Mouse (Mus musculus): ENCODE measurements around the gene Cbx6. TPM values are rescaled to one million over a fixed set of nuclear protein-coding genes. Genes with fewer than 3 reads are reported as not detected.

The Cbx6 gene
- polyA plus RNA-seq, 1 experiment, result 68.3 TPM

GRCm38 (mm10) chr15:79828366-79829035 lies 6.0 kb downstream of the Cbx6 start:
- TF ChIP-seq MYOG (IDR thresholded peaks at IDR 0.05; ENCODE audit: control insufficient read depth, extremely low read depth, insufficient read length), result no peak
- TF ChIP-seq CTCF (IDR thresholded peaks at IDR 0.05; ENCODE audit: control insufficient read depth, insufficient read depth, insufficient read length), result peak; percentile 43
- TF ChIP-seq USF1 (IDR thresholded peaks at IDR 0.05; ENCODE audit: low read depth), result no peak
- no peak for TF ChIP-seq CEBPB (IDR thresholded peaks at IDR 0.05; ENCODE audit: low read depth)
- no peak for TF ChIP-seq MAX (IDR thresholded peaks at IDR 0.05)
- Histone ChIP-seq H3K4me3 (ENCODE audit: insufficient read depth, poor library complexity, severe bottlenecking) (no peak overlapping the region), H3K36me3 (ENCODE audit: control insufficient read depth, insufficient read depth) (peaks cover 48% of the 10 kb centered on the region), H3ac (ENCODE audit: control insufficient read depth, insufficient read length, low read depth) (no peak overlapping the region), H3K27me3 (ENCODE audit: control insufficient read depth, insufficient read depth, insufficient read length) (no peaks in the 10 kb centered on the region), H3K79me3 (ENCODE audit: low read depth) (peaks cover 10% of the 10 kb centered on the region), H3K79me2 (ENCODE audit: control insufficient read depth, insufficient read depth) (peaks cover 40% of the 10 kb centered on the region)

- TF ChIP-seq MYOD1 (IDR thresholded peaks at IDR 0.05; ENCODE audit: control insufficient read depth, insufficient read length, low read depth) (no peak), USF1 (IDR thresholded peaks at IDR 0.05; ENCODE audit: low read depth) (no peak)
- Histone ChIP-seq H3K27me3 (ENCODE audit: control insufficient read depth, insufficient read depth, insufficient read length) (no peaks in the 10 kb centered on the region), H3K4me3 (ENCODE audit: insufficient read depth, poor library complexity, severe bottlenecking) (no peak overlapping the region), H3K79me2 (ENCODE audit: control insufficient read depth, insufficient read depth) (peaks cover 33% of the 10 kb centered on the region), H3ac (ENCODE audit: control insufficient read depth, insufficient read length, low read depth) (no peak overlapping the region), H3K36me3 (ENCODE audit: control insufficient read depth, insufficient read depth) (peaks cover 55% of the 10 kb centered on the region), H3K79me3 (ENCODE audit: low read depth) (peaks cover 4% of the 10 kb centered on the region)
These were observed 6.7 kb downstream of the Cbx6 start for GRCm38 (mm10) chr15:79827778-79828210.

- Histone ChIP-seq H3ac (ENCODE audit: control insufficient read depth, insufficient read length, low read depth) (no peak overlapping the region), H3K79me2 (ENCODE audit: control insufficient read depth, insufficient read depth) (peaks cover 27% of the 10 kb centered on the region), H3K79me3 (ENCODE audit: low read depth) (no peaks in the 10 kb centered on the region), H3K4me3 (ENCODE audit: insufficient read depth, poor library complexity, severe bottlenecking) (no peak overlapping the region), H3K27me3 (ENCODE audit: control insufficient read depth, insufficient read depth, insufficient read length) (no peaks in the 10 kb centered on the region), H3K36me3 (ENCODE audit: control insufficient read depth, insufficient read depth) (peaks cover 60% of the 10 kb centered on the region)
- no peak for TF ChIP-seq MYOG (IDR thresholded peaks at IDR 0.05; ENCODE audit: control insufficient read depth, extremely low read depth, insufficient read length)
- no peak for TF ChIP-seq CTCF (IDR thresholded peaks at IDR 0.05; ENCODE audit: control insufficient read depth, insufficient read depth, insufficient read length)
- TF ChIP-seq CEBPB (IDR thresholded peaks at IDR 0.05; ENCODE audit: low read depth), result no peak
- TF ChIP-seq MAX (IDR thresholded peaks at IDR 0.05), result no peak
- no peak for TF ChIP-seq MYOD1 (IDR thresholded peaks at IDR 0.05; ENCODE audit: control insufficient read depth, insufficient read length, low read depth)
- TF ChIP-seq USF1 (IDR thresholded peaks at IDR 0.05; ENCODE audit: low read depth), result no peak
- no peak for TF ChIP-seq FOSL1 (IDR thresholded peaks at IDR 0.05; ENCODE audit: insufficient read depth, low read length, poor library complexity, severe bottlenecking)
These were observed 7.3 kb downstream of the Cbx6 start for GRCm38 (mm10) chr15:79827061-79827777.

GRCm38 (mm10) chr15:79826221-79826935 lies 8.1 kb downstream of the Cbx6 start:
- no peak overlapping the region for H3K4me3 ChIP-seq (ENCODE audit: insufficient read depth, poor library complexity, severe bottlenecking)
- no peak for TF ChIP-seq USF1 (IDR thresholded peaks at IDR 0.05; ENCODE audit: low read depth)
- no peak for TF ChIP-seq MYOG (IDR thresholded peaks at IDR 0.05; ENCODE audit: control insufficient read depth, extremely low read depth, insufficient read length)
- no peak for TF ChIP-seq FOSL1 (IDR thresholded peaks at IDR 0.05; ENCODE audit: insufficient read depth, low read length, poor library complexity, severe bottlenecking)
- TF ChIP-seq CEBPB (IDR thresholded peaks at IDR 0.05; ENCODE audit: low read depth), result no peak
- TF ChIP-seq CTCF (IDR thresholded peaks at IDR 0.05; ENCODE audit: control insufficient read depth, insufficient read depth, insufficient read length), result no peak
- TF ChIP-seq MAX (IDR thresholded peaks at IDR 0.05), result no peak
- no peak for TF ChIP-seq MYOD1 (IDR thresholded peaks at IDR 0.05; ENCODE audit: control insufficient read depth, insufficient read length, low read depth)
- H3K79me2 ChIP-seq (ENCODE audit: control insufficient read depth, insufficient read depth), result peaks cover 19% of the 10 kb centered on the region

GRCm38 (mm10) chr15:79825146-79825825 lies 9.2 kb downstream of the Cbx6 start:
- TF ChIP-seq FOSL1 (IDR thresholded peaks at IDR 0.05; ENCODE audit: insufficient read depth, low read length, poor library complexity, severe bottlenecking), result no peak
- TF ChIP-seq CEBPB (IDR thresholded peaks at IDR 0.05; ENCODE audit: low read depth), result no peak
- TF ChIP-seq MYOD1 (IDR thresholded peaks at IDR 0.05; ENCODE audit: control insufficient read depth, insufficient read length, low read depth), result no peak
- TF ChIP-seq CTCF (IDR thresholded peaks at IDR 0.05; ENCODE audit: control insufficient read depth, insufficient read depth, insufficient read length), result no peak
- TF ChIP-seq MAX (IDR thresholded peaks at IDR 0.05), result no peak
- no peak for TF ChIP-seq MYOG (IDR thresholded peaks at IDR 0.05; ENCODE audit: control insufficient read depth, extremely low read depth, insufficient read length)
- no peak for TF ChIP-seq USF1 (IDR thresholded peaks at IDR 0.05; ENCODE audit: low read depth)
- no peak overlapping the region for H3K4me3 ChIP-seq (ENCODE audit: insufficient read depth, poor library complexity, severe bottlenecking)
- no peaks in the 10 kb centered on the region for H3K27me3 ChIP-seq (ENCODE audit: control insufficient read depth, insufficient read depth, insufficient read length)
- no peak overlapping the region for H3ac ChIP-seq (ENCODE audit: control insufficient read depth, insufficient read length, low read depth)
- H3K79me3 ChIP-seq (ENCODE audit: low read depth), result no peaks in the 10 kb centered on the region
- peaks cover 17% of the 10 kb centered on the region for H3K79me2 ChIP-seq (ENCODE audit: control insufficient read depth, insufficient read depth)
- H3K36me3 ChIP-seq (ENCODE audit: control insufficient read depth, insufficient read depth), result peaks cover 50% of the 10 kb centered on the region

More at GRCm38 (mm10) chr15:79826221-79826935, 8.1 kb downstream of the Cbx6 start:
- H3ac ChIP-seq (ENCODE audit: control insufficient read depth, insufficient read length, low read depth), result no peak overlapping the region
- no peaks in the 10 kb centered on the region for H3K27me3 ChIP-seq (ENCODE audit: control insufficient read depth, insufficient read depth, insufficient read length)
- H3K36me3 ChIP-seq (ENCODE audit: control insufficient read depth, insufficient read depth), result peaks cover 54% of the 10 kb centered on the region
- no peaks in the 10 kb centered on the region for H3K79me3 ChIP-seq (ENCODE audit: low read depth)

Measured in C2C12 (cell line).